Mouse (Mus musculus) adrenal gland, postnatal 36 days (tissue): ENCODE results near the gene Slc30a9. TPM values are rescaled to one million over a fixed set of nuclear protein-coding genes. Genes with fewer than 3 reads are reported as not detected.
A peak's percentile ranks its signal among the peaks of the same experiment; 100 is the strongest.

ENCODE experiments used
- DNase-seq, 2 experiments: peaks; one replicate each; pipeline ENCODE4 v3.0.0; 2021; ENCODE audit warnings: mixed read lengths in 1 of 2
- long read RNA-seq, 2 experiments: library from polyadenylated mRNA; stranded (forward); transcript quantifications; one replicate each; pipeline ENCODE4 v2.0.0; 2021; ENCODE audit warnings: borderline sequencing depth in 2 of 2
- total RNA-seq, 2 experiments: library from RNA; stranded (reverse); gene quantifications; 2 replicates each; pipeline ENCODE4 v1.2.3; 2021

Slc30a9 gene
- 100 to 1,000 TPM; 114 to 142 TPM for total RNA-seq
- long read RNA-seq, experiment 1, full-length matches to known transcripts: 145 of 171 reads
- long read RNA-seq, experiment 1, partial matches to known transcripts: 10 of 171 reads
- long read RNA-seq, experiment 1, other reads (novel, unspliced or antisense): 16 of 171 reads
- long read RNA-seq, experiment 2, full-length matches to known transcripts: 30 of 36 reads
- long read RNA-seq, experiment 2, partial matches to known transcripts: 2 of 36 reads
- long read RNA-seq, experiment 2, other reads (novel, unspliced or antisense): 4 of 36 reads

DNA sequence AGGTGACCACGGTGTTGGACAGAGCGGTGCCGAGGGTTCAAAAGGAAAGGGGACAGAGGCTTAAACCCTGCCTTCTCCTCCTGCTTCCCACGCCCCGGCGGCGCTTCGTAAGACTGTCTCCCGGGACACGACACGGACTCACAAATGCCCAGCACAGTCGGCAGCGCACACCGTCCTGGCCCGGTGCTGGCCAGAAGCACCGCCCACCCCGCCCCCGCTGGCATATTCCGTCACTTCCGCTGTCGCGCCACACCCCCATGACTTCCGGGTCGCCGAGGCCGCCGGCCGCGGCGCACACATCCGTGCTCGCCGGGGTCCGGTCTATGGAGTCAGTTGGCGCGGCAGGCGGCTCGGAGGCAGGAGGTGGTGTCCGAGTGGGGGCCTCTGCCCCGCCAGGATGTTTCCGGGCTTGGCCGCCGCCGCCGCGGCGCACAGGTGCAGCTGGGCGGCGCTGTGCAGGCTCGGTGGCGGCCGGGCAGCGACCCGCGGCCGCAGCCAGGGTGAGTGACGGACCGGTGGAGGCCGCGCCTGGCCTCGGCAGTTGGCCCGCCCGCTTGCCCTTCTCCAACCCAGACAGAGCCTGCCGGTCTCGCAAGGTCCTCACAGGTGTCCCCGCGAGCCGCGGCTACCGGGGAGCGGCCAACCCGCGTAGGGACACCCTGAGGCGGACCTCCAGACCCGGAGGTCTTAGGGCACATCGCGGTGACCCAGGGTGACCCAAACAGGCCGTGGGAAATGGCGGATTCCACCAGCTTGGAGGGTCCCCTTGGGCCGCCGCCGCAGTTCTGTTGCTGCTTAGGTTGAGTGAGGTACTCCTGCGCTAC, at the start of gene Slc30a9:
Gene Slc30a9, plus strand, starts transcription at position 258 of the 824 bp plus-strand sequence.
- DNase-seq: peak; percentile 96 to 97

DNA sequence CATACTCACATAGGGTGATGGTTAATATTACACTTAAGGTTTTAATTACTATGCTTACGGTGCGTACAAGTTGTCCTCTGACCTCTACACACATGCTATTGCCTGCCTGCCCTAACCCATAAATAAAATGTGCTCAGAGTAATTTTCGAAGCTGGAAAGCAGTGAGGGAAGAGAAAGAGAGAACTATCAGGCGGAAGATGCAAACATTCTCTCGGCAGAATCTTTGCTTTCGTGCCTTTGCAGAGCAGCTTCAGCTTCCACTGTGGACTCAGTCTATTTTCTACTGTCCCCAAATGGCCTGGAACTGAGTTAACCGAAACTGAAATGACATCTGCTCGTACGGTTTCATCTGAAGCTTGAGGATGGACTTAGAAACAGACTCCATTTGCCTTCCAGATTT, 48.3 kb upstream of the Slc30a9 start:
- DNase-seq: no peak

DNA sequence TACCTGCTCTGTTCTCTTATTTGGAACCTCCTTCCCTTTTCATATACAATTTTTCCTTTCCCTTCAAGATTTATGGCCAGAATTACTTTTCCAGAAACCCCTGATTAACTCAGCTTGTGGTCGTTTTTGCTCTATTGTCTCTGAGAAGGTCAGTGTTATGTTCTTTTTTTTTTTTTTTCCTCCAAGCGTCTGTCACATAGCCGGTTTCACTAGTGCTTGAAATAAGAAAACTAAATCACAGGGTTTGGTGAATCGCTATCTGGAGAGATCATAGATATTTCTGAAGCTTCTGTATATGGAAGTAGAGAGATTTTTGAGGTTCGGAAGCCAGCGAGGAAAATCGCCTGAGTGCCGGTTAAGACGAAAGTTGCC, 46.6 kb upstream of the Slc30a9 start:
- DNase-seq: no peak

DNA sequence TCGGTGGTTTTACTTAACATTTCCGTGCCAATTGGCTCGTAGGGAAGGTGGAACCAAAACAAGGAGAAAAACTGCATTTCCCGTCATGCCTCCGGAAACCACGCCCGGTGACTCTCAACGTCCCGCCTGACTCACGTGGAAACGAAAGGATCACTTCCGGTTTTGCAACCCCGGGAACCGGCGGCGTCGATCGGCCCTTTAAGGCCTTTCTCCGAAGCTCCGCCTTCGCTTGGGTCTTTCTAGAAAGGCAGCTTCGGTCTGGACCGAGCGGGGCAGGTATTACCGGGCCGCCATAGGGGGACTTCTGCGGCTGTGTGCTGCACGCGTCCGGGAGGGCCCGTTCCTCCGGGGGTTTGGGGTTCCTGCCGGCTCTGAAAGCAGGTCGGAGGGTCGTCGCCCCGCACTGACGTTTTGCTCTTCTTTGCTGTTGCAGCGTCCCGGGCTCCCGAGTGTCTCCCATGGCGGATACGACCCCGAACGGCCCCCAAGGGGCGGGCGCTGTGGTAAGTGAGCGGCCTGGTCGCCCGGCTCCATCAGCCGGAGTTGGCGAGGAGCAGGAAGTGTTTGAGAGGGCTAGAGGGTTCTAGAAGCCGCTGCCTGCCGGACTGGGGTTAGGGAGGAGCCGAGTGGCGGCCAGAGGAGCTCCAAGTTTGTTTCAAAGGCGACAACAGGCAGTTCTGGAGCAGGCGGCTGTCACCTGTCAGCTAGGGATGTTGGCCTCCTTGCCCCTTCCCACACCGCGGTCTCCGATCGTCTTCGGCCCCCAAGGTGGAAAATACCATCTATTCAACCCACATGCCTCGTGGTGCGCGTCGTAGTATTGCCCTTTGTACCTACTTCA, 46.0 kb upstream of the Slc30a9 start, which contains the start of gene Tmem33:
Gene Tmem33, plus strand, starts transcription at position 35 of the 841 bp plus-strand sequence.
- DNase-seq: peak; percentile 95

DNA sequence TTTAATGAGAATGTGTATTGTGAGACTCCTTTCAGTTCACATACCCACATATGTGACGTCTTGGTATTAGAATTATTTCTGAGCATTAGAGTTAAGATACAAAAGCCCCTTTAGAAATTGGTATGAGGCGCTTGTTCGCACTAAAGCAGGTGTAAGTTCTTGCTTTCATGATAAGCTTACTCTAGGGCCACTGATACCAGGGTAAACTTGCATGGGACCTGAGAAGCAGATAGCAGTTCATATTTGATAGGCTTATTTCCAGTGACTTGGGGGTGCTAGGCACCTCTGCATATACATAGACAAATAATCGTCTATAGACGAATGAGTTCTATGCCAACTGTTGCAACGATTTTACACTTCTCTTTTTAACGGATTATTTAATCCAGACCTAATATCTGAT, 43.8 kb upstream of the Slc30a9 start:
- no peak for DNase-seq

DNA sequence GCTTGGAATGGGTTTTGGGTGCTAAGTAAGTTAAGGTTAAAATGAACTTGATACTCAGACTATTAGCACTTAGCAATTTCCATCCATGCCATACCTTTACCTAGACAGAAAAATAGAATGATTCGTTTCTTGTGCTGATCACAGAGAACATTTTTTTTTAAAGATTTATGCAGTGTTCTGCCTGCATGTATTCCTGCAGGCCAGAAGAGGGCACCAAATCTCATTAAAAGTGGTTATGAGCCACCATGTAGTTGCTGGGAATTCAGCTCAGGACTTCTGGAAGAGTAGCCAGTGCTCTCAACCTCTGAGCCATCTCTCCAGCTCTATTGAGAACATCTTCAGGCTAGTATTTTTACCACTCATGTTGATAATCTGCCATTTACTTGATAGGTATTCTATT, 40.6 kb upstream of the Slc30a9 start:
- peak in 1 of 2 experiments; percentile 9 for DNase-seq

DNA sequence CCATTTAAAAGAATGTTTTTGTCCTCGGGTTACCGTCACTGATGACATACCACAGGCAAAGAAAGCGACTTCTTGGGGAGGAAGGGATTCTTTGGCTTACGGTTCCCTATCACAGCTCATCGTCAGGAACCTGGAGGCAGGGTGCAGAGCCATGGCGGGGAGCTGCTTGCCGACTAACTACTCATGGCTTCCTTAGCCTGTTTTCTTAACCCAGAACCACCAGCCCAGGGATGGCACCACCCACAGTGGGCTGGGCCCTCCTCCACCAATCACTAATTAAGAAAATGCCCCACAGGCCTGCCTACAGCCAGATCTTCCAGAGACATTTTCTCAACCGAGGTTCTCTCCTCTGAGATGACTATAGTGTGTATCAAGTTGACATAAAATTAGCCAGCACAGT, 37.4 kb upstream of the Slc30a9 start:
- no peak for DNase-seq

DNA sequence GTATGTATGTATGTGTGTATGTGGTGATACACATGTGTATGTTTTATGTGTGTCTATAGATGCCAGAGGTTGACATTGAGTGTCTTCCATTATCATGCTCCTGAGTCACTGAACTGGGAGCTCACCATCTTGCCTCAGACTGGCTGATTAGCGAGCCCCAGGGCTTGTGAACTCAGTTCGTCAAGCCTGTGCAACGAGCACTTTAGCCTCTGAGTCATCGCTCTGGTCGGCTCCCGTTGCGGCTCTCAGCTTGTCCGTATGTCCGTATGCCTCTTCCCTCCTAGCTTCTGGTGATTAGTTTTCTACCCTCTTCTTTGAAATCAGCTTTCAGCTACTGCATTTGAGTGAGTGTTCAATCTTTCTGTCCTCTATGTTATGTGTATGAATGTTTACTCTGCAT, 27.3 kb upstream of the Slc30a9 start:
- no peak for DNase-seq

DNA sequence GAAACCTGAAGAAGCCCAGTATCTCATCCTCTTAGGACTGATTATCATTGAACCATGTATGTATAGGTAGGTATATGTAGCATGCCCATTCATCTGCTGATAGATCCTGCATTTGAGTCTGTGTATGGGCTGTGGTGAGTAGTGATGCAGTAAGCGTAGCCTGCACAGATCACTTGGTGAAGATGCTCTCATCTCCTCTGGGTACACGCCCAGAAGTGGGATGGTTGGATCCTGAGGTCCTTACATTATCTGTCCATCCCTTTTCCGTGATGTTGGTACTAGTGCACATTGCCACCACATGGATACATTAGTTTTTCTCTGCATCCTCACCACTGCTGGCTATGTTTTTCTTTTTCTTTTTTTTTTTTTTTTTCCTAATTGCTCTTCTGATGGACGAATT, 26.9 kb upstream of the Slc30a9 start:
- DNase-seq: no peak

DNA sequence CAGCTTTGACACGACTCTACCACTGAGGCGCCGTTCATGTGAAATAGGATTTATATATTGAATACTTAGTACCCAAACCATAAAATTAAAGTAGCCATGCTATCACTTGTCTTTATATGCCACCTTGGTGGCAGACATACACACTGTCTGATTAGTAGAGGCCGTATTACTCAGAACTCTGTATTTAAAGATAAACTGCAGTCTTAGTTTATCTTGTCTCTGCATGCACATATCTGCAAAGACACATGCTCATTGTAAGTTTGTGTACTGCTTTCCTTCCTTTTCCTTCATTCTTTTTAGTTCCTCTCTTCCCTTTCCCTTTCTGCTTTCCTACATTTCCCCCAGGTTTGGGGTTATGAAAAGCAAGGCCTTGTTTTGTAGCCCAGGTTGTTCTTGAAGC, 26.4 kb upstream of the Slc30a9 start:
- DNase-seq: no peak

DNA sequence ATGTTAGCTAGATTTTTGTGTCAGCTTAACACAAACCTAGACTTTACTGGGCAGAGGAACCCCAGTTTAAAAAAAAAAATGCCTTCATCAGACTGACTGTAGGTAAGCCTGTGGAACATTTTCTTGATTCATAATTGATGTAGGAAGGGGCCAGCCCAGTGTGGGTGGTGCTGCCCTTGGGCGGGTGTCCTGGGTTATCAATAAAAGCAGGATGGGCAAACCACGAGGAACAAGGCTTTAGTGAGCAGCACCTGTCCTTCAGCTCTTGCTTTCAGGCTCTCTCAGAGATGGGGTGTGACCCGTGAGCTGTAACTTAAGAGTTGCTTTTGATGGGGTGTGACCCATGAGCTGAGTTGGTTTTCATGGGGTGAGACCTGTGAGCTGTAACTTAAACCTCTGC, 11.7 kb upstream of the Slc30a9 start:
- DNase-seq: no peak

DNA sequence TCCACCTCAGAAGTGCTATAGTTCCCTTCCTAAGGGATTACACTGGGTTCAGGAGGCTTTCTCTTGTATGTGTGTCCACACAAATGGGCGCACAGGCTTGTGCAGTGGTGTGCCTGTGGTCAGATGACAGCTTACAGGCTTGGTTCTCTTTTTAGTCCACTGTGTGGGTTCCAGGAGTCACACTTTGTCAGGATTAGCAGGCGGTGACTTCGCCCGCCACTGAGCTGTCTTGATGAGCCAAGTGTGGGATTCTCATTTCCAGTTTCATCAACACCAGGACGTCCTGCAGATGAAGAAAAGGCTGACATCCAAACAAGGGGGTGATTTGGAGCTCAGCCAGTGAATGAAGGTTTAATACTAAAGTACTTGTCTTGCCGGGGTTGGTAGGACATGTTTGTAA, 11.1 kb upstream of the Slc30a9 start:
- no peak for DNase-seq

DNA sequence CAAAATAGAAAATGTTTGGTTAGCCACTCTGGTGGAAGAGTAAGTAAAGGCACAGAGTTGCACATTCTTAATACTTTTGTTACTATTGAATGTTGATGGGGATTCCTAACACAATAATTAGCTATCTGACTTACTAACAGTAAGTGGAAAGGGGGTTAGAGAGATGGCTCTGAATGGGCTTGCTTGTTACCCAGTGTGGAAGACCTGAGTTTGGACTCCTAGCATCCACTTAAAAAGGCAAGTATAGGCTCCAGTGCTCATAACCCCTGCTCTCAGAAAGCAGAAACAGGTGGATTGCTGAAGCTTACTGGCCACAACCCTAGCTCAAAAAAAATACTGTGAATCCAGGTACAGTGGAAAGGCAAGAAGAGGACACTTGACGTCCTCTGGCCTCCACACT, 10.6 kb upstream of the Slc30a9 start:
- no peak for DNase-seq

DNA sequence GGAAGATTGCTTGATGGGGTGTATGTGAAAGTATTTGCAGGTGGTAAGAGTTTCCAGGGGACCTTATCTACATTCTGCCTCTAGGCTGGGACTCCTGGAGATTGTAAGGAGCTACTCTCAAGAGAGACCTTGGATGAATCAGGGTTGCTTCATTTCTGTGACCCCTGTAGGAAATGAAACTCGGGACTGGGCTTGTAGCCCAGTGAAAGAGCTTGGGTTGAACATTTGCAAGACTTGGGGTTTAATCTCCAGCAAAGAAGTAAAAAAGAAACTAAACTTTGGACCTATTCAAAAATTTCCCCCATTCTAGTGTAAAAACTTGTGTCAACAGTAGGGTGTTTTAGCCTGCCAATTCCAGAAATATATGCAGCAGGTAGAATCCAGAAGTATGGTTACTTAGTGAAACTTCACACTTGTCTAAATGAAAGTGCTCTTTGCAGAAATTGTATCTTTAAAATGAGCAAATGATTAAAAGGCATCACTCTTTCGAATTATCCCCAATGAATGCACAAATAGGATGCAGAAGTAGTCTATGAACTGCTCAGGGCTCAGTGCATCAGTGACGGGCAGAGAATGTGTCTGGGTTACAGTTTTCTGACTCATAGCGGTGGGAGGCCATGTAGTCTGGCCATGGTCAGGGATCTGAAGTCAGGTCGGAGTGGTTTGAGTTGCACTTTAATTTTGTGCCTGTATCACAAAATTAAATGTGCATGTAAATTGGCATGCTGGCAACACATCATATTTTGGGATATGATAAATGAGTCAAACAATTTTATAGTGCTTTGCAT, 9.5 kb upstream of the Slc30a9 start:
- DNase-seq: peak; percentile 12 to 15

DNA sequence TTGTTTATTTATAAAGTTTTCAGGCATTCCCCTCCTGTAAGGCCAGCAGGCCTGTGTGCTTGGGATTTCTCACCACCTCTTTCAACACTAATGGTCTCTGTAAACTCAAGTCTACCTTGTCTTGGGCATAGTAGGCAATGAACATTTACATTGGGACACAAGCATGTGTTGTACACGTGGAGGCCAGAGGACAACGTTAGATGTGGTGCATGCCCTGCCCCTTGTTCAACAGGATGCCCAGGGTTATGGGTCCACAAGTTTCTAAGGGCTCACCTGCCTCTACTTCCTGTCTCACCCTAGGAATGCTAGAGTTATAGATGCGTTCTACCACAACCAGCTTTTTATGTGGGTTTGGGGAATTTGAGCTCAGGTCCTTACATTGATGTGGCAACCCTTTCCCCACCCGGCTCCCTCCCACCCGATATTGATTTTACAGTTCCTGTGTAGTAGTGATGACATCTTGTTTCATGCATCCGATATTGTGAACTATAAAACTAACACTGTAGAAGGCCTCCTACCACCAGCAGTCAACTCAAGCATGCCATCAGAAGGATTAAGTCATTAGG, 6.8 kb upstream of the Slc30a9 start:
- DNase-seq: no peak

DNA sequence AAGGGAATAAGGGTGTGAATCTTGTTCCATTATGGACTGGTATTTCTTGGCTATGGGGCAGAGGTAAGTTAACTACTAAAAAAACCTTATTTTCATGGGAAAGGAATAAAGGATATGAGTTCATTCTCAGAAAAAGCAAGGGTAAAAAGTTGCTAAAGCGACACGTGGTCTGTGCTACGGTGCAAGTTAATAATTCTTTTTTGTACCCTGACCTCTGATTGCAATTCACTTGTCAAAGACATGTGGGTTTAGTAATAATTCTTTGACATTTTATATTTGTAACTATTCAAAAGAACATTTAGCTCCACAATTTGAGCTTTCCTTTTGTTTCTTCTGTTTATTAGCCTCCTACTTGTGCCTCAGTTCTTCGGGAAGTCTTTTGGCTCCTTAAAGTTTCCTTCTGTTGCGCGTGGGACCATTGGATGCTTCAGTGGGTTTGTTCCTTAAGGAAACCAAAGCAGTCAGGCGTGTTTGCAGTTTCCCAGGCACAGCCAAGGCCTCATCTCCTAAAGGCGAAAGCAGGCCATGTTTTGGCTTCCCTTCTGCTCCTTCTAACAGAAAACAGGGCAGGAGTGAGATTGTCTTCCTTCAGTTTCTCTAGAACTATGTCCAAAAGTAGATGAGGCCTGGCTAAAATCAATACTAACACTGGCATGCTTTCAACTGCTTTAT, 5.7 kb upstream of the Slc30a9 start:
- no peak for DNase-seq

DNA sequence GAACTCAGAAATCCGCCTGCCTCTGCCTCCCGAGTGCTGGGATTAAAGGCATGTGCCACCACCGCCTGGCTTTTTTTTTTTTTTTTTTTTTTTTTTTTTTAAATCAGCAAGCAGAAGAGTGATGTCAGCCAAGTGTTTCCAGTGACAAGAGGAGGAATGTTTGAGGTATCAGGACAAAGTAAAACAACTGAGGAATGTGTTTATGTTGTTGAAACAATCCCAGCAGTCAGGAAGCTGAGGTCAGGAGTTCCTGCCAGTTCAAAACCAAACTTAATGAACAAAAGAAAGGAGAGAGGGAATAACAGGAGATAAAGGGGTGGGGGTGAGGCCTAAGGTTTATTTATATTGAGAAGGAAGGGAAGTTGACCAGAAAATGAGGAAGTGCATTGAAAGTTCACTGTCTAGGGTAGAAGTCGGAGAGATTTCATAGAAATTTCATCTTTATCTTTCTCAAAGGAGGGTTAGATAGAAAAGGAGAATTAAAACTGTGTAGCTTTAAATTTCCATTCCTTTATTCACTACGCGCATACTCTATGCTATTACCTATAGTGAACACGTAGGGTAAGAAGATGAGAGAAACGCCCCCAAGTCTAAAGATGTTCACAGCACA, 4.9 kb upstream of the Slc30a9 start:
- no peak for DNase-seq

DNA sequence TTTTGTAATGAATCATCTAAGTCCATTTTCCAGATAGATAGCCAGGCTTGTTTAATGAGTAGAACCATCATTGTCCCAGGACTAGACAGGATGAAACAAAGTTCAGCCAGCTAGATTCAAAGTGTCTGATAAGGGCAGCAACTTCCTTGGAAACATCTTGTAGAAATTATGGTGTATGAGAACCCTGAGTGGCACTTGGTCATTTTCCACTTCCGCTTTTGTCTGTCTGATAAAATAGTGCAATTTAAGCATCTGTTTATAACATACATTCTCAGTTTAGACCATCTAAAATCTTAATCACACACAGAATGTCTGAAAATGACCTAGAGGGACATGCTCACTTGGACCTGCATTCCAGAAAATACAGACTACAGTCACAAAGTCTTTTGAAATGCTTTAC, 2.9 kb upstream of the Slc30a9 start:
- DNase-seq: no peak

DNA sequence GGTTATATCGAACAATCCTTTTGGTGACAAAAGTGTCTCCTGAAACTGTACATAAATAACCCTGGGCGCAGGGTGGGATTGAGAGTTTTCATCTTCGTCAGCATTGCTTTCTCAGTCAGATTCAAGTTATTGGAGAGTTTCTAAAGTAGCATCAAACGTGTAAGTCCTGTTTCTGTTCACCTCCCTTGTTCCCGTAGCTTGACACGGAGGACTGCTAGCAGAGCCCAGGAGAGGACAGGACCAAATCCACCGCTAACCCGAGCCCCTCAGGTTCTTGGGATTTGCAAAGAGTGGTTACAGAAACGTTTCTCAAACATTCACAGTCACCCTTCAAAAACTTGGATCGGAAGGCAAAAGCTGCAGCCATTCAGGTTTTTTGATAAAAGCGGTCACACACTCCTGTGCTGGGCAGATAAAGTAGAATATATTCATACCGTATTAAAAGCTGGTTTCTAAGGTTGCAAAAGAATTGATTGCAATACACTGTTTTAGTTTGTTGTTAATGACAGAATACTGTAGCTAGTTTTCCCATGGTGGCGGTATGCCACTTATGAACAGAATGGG, 986 bp downstream of the Slc30a9 start:
- no peak for DNase-seq
